Mouse (Mus musculus) midbrain, embryonic 13.5 days (tissue): ENCODE measurements at regions not wholly inside any gene's neighbourhood (a gene's known extent, or its start where the extent isn't known, plus 50 kb on each side); places are given as distances from the start of the nearest gene placed in this dataset.

Experiments
- ATAC-seq: fragments of 200-750 bp; cut with Nextera tagmentation; 2 replicates; pipeline ENCODE4 v1.8.0; 2017; ENCODE audit warnings: mild to moderate bottlenecking, moderate TSS enrichment, moderate library complexity
- H3K27ac ChIP-seq: fragments of 300-500 bp; sonication (generic); 2 replicates; pipeline ENCODE4 v1.5.1; 2015; ENCODE audit warnings: inconsistent platforms, mild to moderate bottlenecking, moderate library complexity
- H3K27me3 ChIP-seq: fragments of 300-500 bp; sonication (generic); 2 replicates; pipeline ENCODE4 v1.6.1; 2015; ENCODE audit warnings: mild to moderate bottlenecking, inconsistent platforms
- H3K36me3 ChIP-seq: fragments of 300-500 bp; sonication (generic); 2 replicates; pipeline ENCODE4 v1.6.1; 2015; ENCODE audit warnings: mild to moderate bottlenecking, inconsistent platforms
- H3K4me1 ChIP-seq: fragments of 300-500 bp; sonication (generic); replicated peaks from 2 replicates; pipeline ENCODE4 v1.6.1; 2015; ENCODE audit warnings: inconsistent platforms
- H3K4me2 ChIP-seq: fragments of 300-500 bp; sonication (generic); replicated peaks from 2 replicates; pipeline ENCODE4 v1.6.1; 2015; ENCODE audit warnings: moderate library complexity, mild to moderate bottlenecking, inconsistent platforms
- H3K4me3 ChIP-seq: fragments of 300-500 bp; sonication (generic); replicated peaks from 2 replicates; pipeline ENCODE4 v1.5.1; 2015; ENCODE audit warnings: mild to moderate bottlenecking, inconsistent platforms
- H3K9ac ChIP-seq: fragments of 300-500 bp; sonication (generic); replicated peaks from 2 replicates; pipeline ENCODE4 v1.6.1; 2015; ENCODE audit warnings: mild to moderate bottlenecking, inconsistent platforms
- H3K9me3 ChIP-seq: fragments of 300-500 bp; sonication (generic); 2 replicates; pipeline ENCODE4 v1.6.1; 2016; ENCODE audit warnings: mild to moderate bottlenecking, inconsistent platforms
- WGBS: fragments of 180-500 bp; shearing (Covaris S2); methylation state at CpG from one replicate; pipeline ENCODE4 v1.1.7; 2015; 5-methylcytosine and 5-hydroxymethylcytosine counted together

- no peak overlapping the region for H3K4me2 ChIP-seq
- H3K4me1 ChIP-seq, result peaks cover 21% of the 10 kb centered on the region
- H3K27ac ChIP-seq, result no peak overlapping the region
- no peak for ATAC-seq
- no peaks in the 10 kb centered on the region for H3K36me3 ChIP-seq
- no peaks in the 10 kb centered on the region for H3K9me3 ChIP-seq
- no peaks in the 10 kb centered on the region; the same call in none of the 2 replicates for H3K27me3 ChIP-seq
- 93% methylated on average over 5 of the region's 5 CpGs for WGBS
- no peak overlapping the region for H3K9ac ChIP-seq
- H3K4me3 ChIP-seq, result no peak overlapping the region
Measured at GRCm38 (mm10) chr17:63003911-63004310, 122.8 kb upstream of the Efna5 start.

GRCm38 (mm10) chr17:63002729-63003128, 121.6 kb upstream of the Efna5 start:
- Histone ChIP-seq H3K4me3 (no peak overlapping the region), H3K36me3 (no peaks in the 10 kb centered on the region), H3K4me1 (peaks cover 10% of the 10 kb centered on the region; the same call in 1 of the 2 replicates), H3K27ac (no peak overlapping the region), H3K9ac (no peak overlapping the region), H3K9me3 (no peaks in the 10 kb centered on the region), H3K4me2 (no peak overlapping the region), H3K27me3 (no peaks in the 10 kb centered on the region; the same call in none of the 2 replicates)
- no peak for ATAC-seq
- 95% methylated on average over 4 of the region's 4 CpGs for WGBS

- no peak overlapping the region for H3K27ac ChIP-seq
- H3K36me3 ChIP-seq, result no peaks in the 10 kb centered on the region
- H3K27me3 ChIP-seq, result no peaks in the 10 kb centered on the region; the same call in none of the 2 replicates
- ATAC-seq, result no peak
- H3K4me1 ChIP-seq, result peaks cover 10% of the 10 kb centered on the region; the same call in 1 of the 2 replicates
- H3K4me2 ChIP-seq, result no peak overlapping the region
- H3K4me3 ChIP-seq, result no peak overlapping the region
- H3K9me3 ChIP-seq, result no peaks in the 10 kb centered on the region
- no peak overlapping the region for H3K9ac ChIP-seq
- WGBS, result 44% methylated on average over 2 of the region's 2 CpGs
Measured at GRCm38 (mm10) chr17:63001898-63002297, 120.8 kb upstream of the Efna5 start.

- Histone ChIP-seq H3K9ac (no peak overlapping the region), H3K4me1 (no peaks in the 10 kb centered on the region), H3K27ac (no peak overlapping the region), H3K9me3 (no peaks in the 10 kb centered on the region), H3K4me2 (no peak overlapping the region), H3K36me3 (no peaks in the 10 kb centered on the region), H3K4me3 (no peak overlapping the region), H3K27me3 (no peaks in the 10 kb centered on the region)
- ATAC-seq, result no peak
- WGBS, result 86% methylated on average over 5 of the region's 5 CpGs
Measured at GRCm38 (mm10) chr17:62997691-62998090, 116.6 kb upstream of the Efna5 start.

- no peak for ATAC-seq
- H3K27me3 ChIP-seq, result no peaks in the 10 kb centered on the region
Measured at GRCm38 (mm10) chr17:62995316-62995715, 114.2 kb upstream of the Efna5 start.

GRCm38 (mm10) chr17:62992977-62993376, 111.9 kb upstream of the Efna5 start:
- 92% methylated on average over 2 of the region's 2 CpGs for WGBS
- Histone ChIP-seq H3K9me3 (no peaks in the 10 kb centered on the region), H3K36me3 (no peaks in the 10 kb centered on the region), H3K4me2 (no peak overlapping the region), H3K9ac (no peak overlapping the region), H3K27me3 (no peaks in the 10 kb centered on the region), H3K4me1 (no peaks in the 10 kb centered on the region), H3K27ac (no peak overlapping the region), H3K4me3 (no peak overlapping the region)
- no peak for ATAC-seq

More at GRCm38 (mm10) chr17:62995316-62995715, 114.2 kb upstream of the Efna5 start:
- H3K9ac ChIP-seq, result no peak overlapping the region
- no peaks in the 10 kb centered on the region for H3K36me3 ChIP-seq
- no peak overlapping the region for H3K27ac ChIP-seq
- WGBS, result 92% methylated on average over 3 of the region's 3 CpGs
- no peak overlapping the region for H3K4me3 ChIP-seq
- no peaks in the 10 kb centered on the region for H3K4me1 ChIP-seq
- H3K4me2 ChIP-seq, result no peak overlapping the region
- H3K9me3 ChIP-seq, result no peaks in the 10 kb centered on the region

GRCm38 (mm10) chr17:62986304-62986703, 105.2 kb upstream of the Efna5 start:
- no peak overlapping the region for H3K27ac ChIP-seq
- no peak overlapping the region for H3K4me3 ChIP-seq
- H3K27me3 ChIP-seq, result no peaks in the 10 kb centered on the region
- H3K4me2 ChIP-seq, result no peak overlapping the region
- H3K4me1 ChIP-seq, result no peaks in the 10 kb centered on the region
- WGBS, result 89% methylated on average over 6 of the region's 6 CpGs
- no peak for ATAC-seq
- H3K9ac ChIP-seq, result no peak overlapping the region
- H3K36me3 ChIP-seq, result no peaks in the 10 kb centered on the region
- no peaks in the 10 kb centered on the region; the same call in 1 of the 2 replicates for H3K9me3 ChIP-seq

GRCm38 (mm10) chr17:62980337-62980736, 99.2 kb upstream of the Efna5 start:
- H3K4me1 ChIP-seq, result peaks cover 20% of the 10 kb centered on the region
- no peak for ATAC-seq
- H3K4me2 ChIP-seq, result no peak overlapping the region
- no peaks in the 10 kb centered on the region; the same call in 1 of the 2 replicates for H3K9me3 ChIP-seq
- H3K27me3 ChIP-seq, result no peaks in the 10 kb centered on the region
- no peak overlapping the region for H3K9ac ChIP-seq
- H3K4me3 ChIP-seq, result no peak overlapping the region
- H3K27ac ChIP-seq, result no peak overlapping the region; the same call in 1 of the 2 replicates
- H3K36me3 ChIP-seq, result no peaks in the 10 kb centered on the region
- WGBS, result 24% methylated on average over 3 of the region's 3 CpGs

- WGBS, result 70% methylated on average over 4 of the region's 4 CpGs
- Histone ChIP-seq H3K4me2 (no peak overlapping the region), H3K27ac (no peak overlapping the region), H3K27me3 (no peaks in the 10 kb centered on the region), H3K9ac (no peak overlapping the region), H3K4me1 (peaks cover 27% of the 10 kb centered on the region), H3K9me3 (no peaks in the 10 kb centered on the region), H3K36me3 (no peaks in the 10 kb centered on the region), H3K4me3 (no peak overlapping the region)
- no peak for ATAC-seq
Measured at GRCm38 (mm10) chr17:62977561-62977960, 96.4 kb upstream of the Efna5 start.

- no peak for ATAC-seq
- 75% methylated on average over 4 of the region's 4 CpGs for WGBS
- Histone ChIP-seq H3K36me3 (no peaks in the 10 kb centered on the region), H3K27me3 (no peaks in the 10 kb centered on the region), H3K9ac (no peak overlapping the region), H3K4me2 (no peak overlapping the region), H3K27ac (no peak overlapping the region), H3K4me1 (peaks cover 27% of the 10 kb centered on the region), H3K4me3 (no peak overlapping the region), H3K9me3 (no peaks in the 10 kb centered on the region)
Measured at GRCm38 (mm10) chr17:62977136-62977535, 96.0 kb upstream of the Efna5 start.

- 33% methylated on average over 8 of the region's 8 CpGs for WGBS
- Histone ChIP-seq H3K27me3 (no peaks in the 10 kb centered on the region), H3K4me3 (no peak overlapping the region), H3K9ac (no peak overlapping the region), H3K27ac (no peak overlapping the region), H3K36me3 (no peaks in the 10 kb centered on the region), H3K4me2 (no peak overlapping the region), H3K9me3 (no peaks in the 10 kb centered on the region), H3K4me1 (peaks cover 16% of the 10 kb centered on the region)
- ATAC-seq, result 0 out of 2 replicates have a peak, but pooled peaks have one; percentile 58
Measured at GRCm38 (mm10) chr17:62974627-62975279, 93.6 kb upstream of the Efna5 start.

GRCm38 (mm10) chr17:62969025-62969424, 87.9 kb upstream of the Efna5 start:
- WGBS, result 76% methylated on average over 6 of the region's 6 CpGs
- Histone ChIP-seq H3K4me1 (no peaks in the 10 kb centered on the region), H3K9me3 (no peaks in the 10 kb centered on the region), H3K4me2 (no peak overlapping the region), H3K27ac (no peak overlapping the region), H3K9ac (no peak overlapping the region), H3K27me3 (no peaks in the 10 kb centered on the region), H3K4me3 (no peak overlapping the region), H3K36me3 (no peaks in the 10 kb centered on the region)
- no peak for ATAC-seq

GRCm38 (mm10) chr17:62963824-62964223, 82.7 kb upstream of the Efna5 start:
- Histone ChIP-seq H3K4me3 (no peak overlapping the region), H3K9ac (no peak overlapping the region), H3K9me3 (no peaks in the 10 kb centered on the region), H3K27ac (no peak overlapping the region), H3K4me1 (peaks cover 5% of the 10 kb centered on the region), H3K27me3 (no peaks in the 10 kb centered on the region), H3K4me2 (no peak overlapping the region), H3K36me3 (no peaks in the 10 kb centered on the region)
- no peak for ATAC-seq
- WGBS, result 84% methylated on average over 4 of the region's 4 CpGs
